Mouse (Mus musculus): ENCODE measurements around the gene Arhgef40.

DNA sequence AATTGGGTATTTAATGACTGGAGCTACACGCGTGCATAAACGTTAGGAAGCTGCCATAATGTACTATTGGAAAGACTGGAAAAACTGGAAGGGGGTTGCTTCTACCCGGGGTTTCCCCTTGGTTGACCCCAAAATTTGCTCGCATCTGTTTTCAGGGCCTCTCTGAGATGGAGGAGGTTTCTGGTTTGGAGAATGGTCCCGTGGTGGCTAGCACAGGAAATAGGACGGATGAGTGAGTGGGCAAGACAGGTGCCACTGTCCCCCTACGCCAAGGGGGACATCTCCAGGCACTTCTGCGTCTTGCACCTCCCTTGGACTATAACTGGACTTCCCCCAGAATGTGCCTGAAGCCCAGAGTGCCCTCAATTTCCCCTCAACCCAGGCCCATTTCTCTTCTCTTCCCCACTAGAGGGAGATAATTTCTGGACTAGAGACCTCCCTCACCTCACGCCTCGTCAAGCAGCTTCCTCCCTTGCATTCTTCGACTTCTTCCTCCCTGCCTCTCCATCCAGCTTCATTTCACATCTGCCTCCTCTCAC is 34.6 kb downstream of the Arhgef40 start:
- TF ChIP-seq POLR2A (IDR thresholded peaks at IDR 0.05; ENCODE audit: borderline replicate concordance, extremely low read depth, low read depth, low read length) (no peak), CTCF (IDR thresholded peaks at IDR 0.05; ENCODE audit: insufficient read depth, low read length) (peak; percentile 21)
